Mouse (Mus musculus): Measurements from ENCODE around the gene Tanc1. TPM values are rescaled to one million over a fixed set of nuclear protein-coding genes. Genes with fewer than 3 reads are reported as not detected.

Tanc1 gene
- polyA plus RNA-seq, 1 experiment from 2014 or later: 40.7 TPM

DNA sequence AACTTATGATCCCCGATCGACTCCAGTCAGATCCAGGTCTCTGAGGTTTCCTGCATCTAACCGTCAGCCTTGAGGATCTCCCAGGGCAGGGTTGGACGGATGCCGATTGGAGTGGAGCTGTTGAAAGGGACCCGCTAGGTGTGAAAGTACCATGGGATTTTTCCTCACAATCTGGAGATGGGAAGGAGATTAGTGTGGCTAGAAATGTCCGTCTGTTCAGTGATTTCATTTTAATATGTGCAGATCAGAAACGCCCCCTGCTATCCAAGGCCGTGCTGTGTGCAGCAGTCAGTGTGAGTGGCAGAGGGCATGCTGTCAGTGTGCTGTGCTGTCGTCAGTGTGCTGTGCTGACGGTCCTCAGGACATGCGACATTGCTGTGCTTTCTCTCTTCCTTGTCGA is 201.6 kb downstream of the Tanc1 start:
- H3K36me3 ChIP-seq: peaks cover 70% of the 10 kb centered on the region
- H3K4me1 ChIP-seq: peaks cover 17% of the 10 kb centered on the region
- WGBS: 78% methylated on average over 13 of the region's 13 CpGs
- no peaks in the 10 kb centered on the region for H3K27me3 ChIP-seq (ENCODE audit: insufficient read depth, poor library complexity, severe bottlenecking)
- H3K27ac ChIP-seq: no peak overlapping the region
- H3K9me3 ChIP-seq: no peaks in the 10 kb centered on the region
- DNase-seq (ENCODE audit: low spot score): no peak
- no peak overlapping the region for H3K4me3 ChIP-seq

GRCm38 (mm10) chr2:59814997-59815396 is 203.2 kb downstream of the Tanc1 start:
- peaks cover 17% of the 10 kb centered on the region for H3K4me1 ChIP-seq
- WGBS: 77% methylated on average over 8 of the region's 8 CpGs
- no peaks in the 10 kb centered on the region for H3K27me3 ChIP-seq (ENCODE audit: insufficient read depth, poor library complexity, severe bottlenecking)
- no peaks in the 10 kb centered on the region for H3K9me3 ChIP-seq
- no peak for DNase-seq (ENCODE audit: low spot score)
- peaks cover 77% of the 10 kb centered on the region for H3K36me3 ChIP-seq
- no peak overlapping the region for H3K27ac ChIP-seq
- no peak overlapping the region for H3K4me3 ChIP-seq

DNA sequence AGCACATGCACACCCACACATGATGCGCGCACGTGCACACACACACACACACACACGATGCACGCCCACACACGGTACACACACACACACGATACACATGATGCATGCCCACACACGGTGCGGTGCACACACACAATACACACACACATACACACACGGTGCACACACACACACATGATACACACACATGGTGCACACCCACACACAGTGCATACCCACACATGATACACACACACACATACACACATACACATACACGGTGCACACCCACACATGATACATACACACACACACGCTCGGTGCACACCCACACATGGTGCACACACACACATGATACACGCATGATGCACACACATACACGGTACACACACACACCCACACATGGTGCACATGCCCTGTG is 206.8 kb downstream of the Tanc1 start:
- Histone ChIP-seq H3K27ac (no peak overlapping the region), H3K27me3 (ENCODE audit: insufficient read depth, poor library complexity, severe bottlenecking) (no peaks in the 10 kb centered on the region), H3K4me3 (no peak overlapping the region), H3K36me3 (peaks cover 76% of the 10 kb centered on the region), H3K9me3 (no peaks in the 10 kb centered on the region), H3K4me1 (peaks cover 24% of the 10 kb centered on the region)
- DNase-seq (ENCODE audit: low spot score): no peak
- WGBS: 93% methylated on average over 15 of the region's 15 CpGs

- H3K36me3 ChIP-seq: peaks cover 77% of the 10 kb centered on the region
- 83% methylated on average over 6 of the region's 6 CpGs for WGBS
Observed at GRCm38 (mm10) chr2:59819415-59819814, 207.6 kb downstream of the Tanc1 start.

GRCm38 (mm10) chr2:59820088-59820487 is 208.2 kb downstream of the Tanc1 start:
- no peaks in the 10 kb centered on the region for H3K27me3 ChIP-seq (ENCODE audit: insufficient read depth, poor library complexity, severe bottlenecking)
- H3K4me1 ChIP-seq: peaks cover 32% of the 10 kb centered on the region
- peaks cover 75% of the 10 kb centered on the region for H3K36me3 ChIP-seq
- H3K27ac ChIP-seq: no peak overlapping the region
- no peaks in the 10 kb centered on the region for H3K9me3 ChIP-seq
- DNase-seq (ENCODE audit: low spot score): no peak
- WGBS: 88% methylated on average over 15 of the region's 15 CpGs
- H3K4me3 ChIP-seq: no peak overlapping the region

More at GRCm38 (mm10) chr2:59819415-59819814, 207.6 kb downstream of the Tanc1 start:
- H3K4me3 ChIP-seq: no peak overlapping the region
- no peaks in the 10 kb centered on the region for H3K27me3 ChIP-seq (ENCODE audit: insufficient read depth, poor library complexity, severe bottlenecking)
- DNase-seq (ENCODE audit: low spot score): no peak
- no peak overlapping the region for H3K27ac ChIP-seq
- H3K4me1 ChIP-seq: peaks cover 31% of the 10 kb centered on the region
- H3K9me3 ChIP-seq: no peaks in the 10 kb centered on the region

- WGBS: 92% methylated on average over 2 of the region's 2 CpGs
- no peak overlapping the region for H3K27ac ChIP-seq
- DNase-seq (ENCODE audit: low spot score): no peak
- H3K36me3 ChIP-seq: peaks cover 69% of the 10 kb centered on the region
- no peak overlapping the region for H3K4me3 ChIP-seq
- H3K9me3 ChIP-seq: no peaks in the 10 kb centered on the region
- peaks cover 34% of the 10 kb centered on the region for H3K4me1 ChIP-seq
- no peaks in the 10 kb centered on the region for H3K27me3 ChIP-seq (ENCODE audit: insufficient read depth, poor library complexity, severe bottlenecking)
Observed at GRCm38 (mm10) chr2:59821044-59821443, 209.2 kb downstream of the Tanc1 start.

DNA sequence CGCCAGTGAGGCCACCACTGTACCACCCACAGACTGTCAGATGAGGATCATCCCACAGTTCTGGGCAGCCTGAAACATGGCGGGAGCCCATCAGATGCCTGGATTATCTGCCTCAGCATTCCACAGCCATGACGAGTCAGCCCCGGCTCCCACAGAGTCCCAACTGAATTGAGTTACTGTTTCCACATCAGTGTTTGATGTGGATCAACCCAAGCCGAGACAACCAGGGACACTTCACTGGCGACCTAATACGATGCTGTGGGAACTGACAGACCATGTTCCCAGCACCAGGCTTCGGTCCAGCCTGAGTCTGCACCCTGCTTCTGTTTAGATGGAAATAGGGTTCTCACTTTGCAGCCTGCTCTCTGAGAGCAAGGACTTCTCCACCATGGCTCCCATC is 212.4 kb downstream of the Tanc1 start:
- Histone ChIP-seq H3K27me3 (ENCODE audit: insufficient read depth, poor library complexity, severe bottlenecking) (no peaks in the 10 kb centered on the region), H3K4me3 (no peak overlapping the region), H3K27ac (peak overlapping the region; percentile 90), H3K36me3 (peaks cover 41% of the 10 kb centered on the region), H3K4me1 (peaks cover 61% of the 10 kb centered on the region), H3K9me3 (no peaks in the 10 kb centered on the region)
- peak; percentile 88 for DNase-seq (ENCODE audit: low spot score)
- 43% methylated on average over 8 of the region's 8 CpGs for WGBS

- H3K4me3 ChIP-seq: no peak overlapping the region
- peak overlapping the region; percentile 90; the same call in 1 of the 2 replicates for H3K27ac ChIP-seq
- no peaks in the 10 kb centered on the region for H3K9me3 ChIP-seq
- DNase-seq (ENCODE audit: low spot score): no peak
- no peaks in the 10 kb centered on the region for H3K27me3 ChIP-seq (ENCODE audit: insufficient read depth, poor library complexity, severe bottlenecking)
- 85% methylated on average over 4 of the region's 4 CpGs for WGBS
- H3K36me3 ChIP-seq: peaks cover 31% of the 10 kb centered on the region
- peaks cover 72% of the 10 kb centered on the region for H3K4me1 ChIP-seq
Observed at GRCm38 (mm10) chr2:59825380-59825779, 213.5 kb downstream of the Tanc1 start.

GRCm38 (mm10) chr2:59828103-59828655 is 216.3 kb downstream of the Tanc1 start:
- H3K27me3 ChIP-seq (ENCODE audit: insufficient read depth, poor library complexity, severe bottlenecking): no peaks in the 10 kb centered on the region
- H3K27ac ChIP-seq: peak overlapping the region; percentile 90
- WGBS: 56% methylated on average over 11 of the region's 11 CpGs
- peaks cover 95% of the 10 kb centered on the region for H3K4me1 ChIP-seq
- no peaks in the 10 kb centered on the region for H3K9me3 ChIP-seq
- H3K4me3 ChIP-seq: no peak overlapping the region
- peaks cover 19% of the 10 kb centered on the region for H3K36me3 ChIP-seq
- no peak for DNase-seq (ENCODE audit: low spot score)

DNA sequence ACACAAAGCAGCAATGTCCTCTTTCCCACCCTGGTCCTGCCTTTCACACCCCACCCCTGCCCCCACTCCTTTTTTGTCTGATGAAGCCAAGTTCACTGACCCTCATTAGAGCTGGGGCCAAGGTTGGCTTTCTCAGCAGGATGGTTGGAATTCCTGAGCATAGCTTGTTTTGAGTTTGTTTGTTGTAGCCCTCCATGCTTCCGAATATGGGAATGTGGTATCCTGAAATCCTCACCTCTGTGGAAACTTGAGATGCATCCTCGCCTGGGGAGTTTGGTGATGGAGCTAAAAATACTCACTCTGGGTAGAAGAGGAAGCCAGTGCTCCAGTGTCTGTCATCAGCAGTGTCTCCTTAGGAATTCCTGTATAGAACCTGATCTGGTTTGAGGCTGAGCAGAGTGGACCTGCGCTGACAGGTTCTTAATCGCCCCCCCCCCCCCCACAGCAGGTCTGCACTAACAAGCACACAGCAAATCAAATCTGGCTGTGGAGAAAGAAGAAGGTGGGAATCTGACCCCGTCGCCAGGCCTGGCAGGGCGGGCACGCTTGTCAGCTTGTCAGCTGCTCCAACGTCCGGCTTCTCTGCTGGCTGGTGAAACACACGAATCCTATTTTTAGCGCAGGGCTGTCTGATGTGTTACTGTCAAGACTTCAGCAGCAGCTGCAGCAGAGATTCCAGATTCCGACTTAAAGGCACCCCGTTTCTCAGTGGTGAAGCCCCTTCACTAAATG is 217.1 kb downstream of the Tanc1 start:
- Histone ChIP-seq H3K4me3 (peak overlapping the region; percentile 38), H3K36me3 (peaks cover 24% of the 10 kb centered on the region), H3K9me3 (no peaks in the 10 kb centered on the region), H3K27me3 (ENCODE audit: insufficient read depth, poor library complexity, severe bottlenecking) (no peaks in the 10 kb centered on the region), H3K27ac (peak overlapping the region; percentile 90), H3K4me1 (peaks cover 95% of the 10 kb centered on the region)
- WGBS: 10% methylated on average over 14 of the region's 14 CpGs
- peak; percentile 97 for DNase-seq (ENCODE audit: low spot score)

DNA sequence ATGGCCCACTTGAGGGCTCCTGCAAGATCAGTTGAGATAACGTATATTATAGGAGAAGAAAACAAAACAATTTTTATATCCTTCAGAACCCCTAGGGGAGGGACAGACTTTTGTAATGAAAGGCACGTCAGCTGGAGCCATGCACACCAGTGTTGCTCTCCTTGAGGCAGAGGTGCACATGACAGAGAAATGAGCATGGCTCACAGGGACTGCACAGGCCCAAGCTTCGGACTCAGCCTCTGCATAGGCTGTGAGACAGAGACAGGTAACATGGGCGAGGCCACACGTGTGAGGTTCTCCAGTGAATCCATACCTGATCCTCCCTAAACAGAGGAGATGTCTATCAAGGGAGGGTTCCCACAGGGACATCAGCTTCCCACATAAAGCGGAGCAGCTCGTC is 217.9 kb downstream of the Tanc1 start:
- no peak for DNase-seq (ENCODE audit: low spot score)
- Histone ChIP-seq H3K4me1 (peaks cover 95% of the 10 kb centered on the region), H3K27me3 (ENCODE audit: insufficient read depth, poor library complexity, severe bottlenecking) (no peaks in the 10 kb centered on the region), H3K36me3 (peaks cover 24% of the 10 kb centered on the region), H3K9me3 (no peaks in the 10 kb centered on the region), H3K4me3 (peak overlapping the region; percentile 38; the same call in 1 of the 2 replicates), H3K27ac (peak overlapping the region; percentile 90)
- 67% methylated on average over 7 of the region's 7 CpGs for WGBS

DNA sequence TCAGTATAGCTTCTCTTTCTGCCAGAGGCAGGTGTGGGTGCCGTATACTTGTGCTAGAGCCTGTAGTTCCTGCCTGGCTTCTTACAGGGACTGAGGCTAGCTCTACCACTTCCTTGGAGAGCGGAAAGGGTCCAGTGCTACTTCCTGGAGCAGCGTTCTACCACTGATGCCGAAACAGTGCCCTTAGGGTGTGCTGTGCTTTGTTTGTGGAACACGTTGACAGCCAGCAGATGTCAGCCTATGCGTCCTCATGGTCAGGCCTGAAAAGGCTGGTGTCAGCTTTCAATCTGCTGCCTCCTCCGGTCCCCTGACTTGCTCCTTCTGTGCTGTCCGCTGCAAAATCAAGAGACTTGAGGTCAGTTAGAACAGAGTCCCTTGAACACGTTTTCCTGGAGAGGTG is 218.3 kb downstream of the Tanc1 start:
- H3K4me1 ChIP-seq: peaks cover 93% of the 10 kb centered on the region

GRCm38 (mm10) chr2:59830940-59831339 is 219.1 kb downstream of the Tanc1 start:
- no peak overlapping the region for H3K4me3 ChIP-seq
- WGBS: 64% methylated on average over 5 of the region's 5 CpGs
- no peaks in the 10 kb centered on the region for H3K27me3 ChIP-seq (ENCODE audit: insufficient read depth, poor library complexity, severe bottlenecking)
- peak overlapping the region; percentile 90 for H3K27ac ChIP-seq
- H3K9me3 ChIP-seq: no peaks in the 10 kb centered on the region
- DNase-seq (ENCODE audit: low spot score): no peak
- peaks cover 87% of the 10 kb centered on the region for H3K4me1 ChIP-seq
- H3K36me3 ChIP-seq: peaks cover 36% of the 10 kb centered on the region

More for the DNA sequence above, 218.3 kb downstream of the Tanc1 start:
- peak; percentile 89 for DNase-seq (ENCODE audit: low spot score)
- Histone ChIP-seq H3K4me3 (no peak overlapping the region), H3K27me3 (ENCODE audit: insufficient read depth, poor library complexity, severe bottlenecking) (no peaks in the 10 kb centered on the region), H3K27ac (peak overlapping the region; percentile 90), H3K9me3 (no peaks in the 10 kb centered on the region), H3K36me3 (peaks cover 28% of the 10 kb centered on the region)
- WGBS: 22% methylated on average over 9 of the region's 9 CpGs
